Mouse (Mus musculus) mouse trophoblast stem cell (cell line): ENCODE measurements around the gene Fam83d.

Experiments
- in situ Hi-C, 2 experiments: fragments of 300-500 bp; cut with MseI, MboI; formaldehyde crosslinking; loops; 2 replicates in 1 of 2; 3 replicates in 1 of 2; pipeline ENCODE4 v1.15.1; 2025

Fam83d gene

GRCm38 (mm10) chr2:158803575-158803974, 35.7 kb downstream of the Fam83d start:
- in situ Hi-C loops = no loop called here

- in situ Hi-C loops = no loop called here
These were observed 47.8 kb downstream of the Fam83d start for GRCm38 (mm10) chr2:158815686-158816085.

GRCm38 (mm10) chr2:158816239-158816638, 48.3 kb downstream of the Fam83d start:
- in situ Hi-C loops = no loop called here

GRCm38 (mm10) chr2:158817708-158818107, 49.8 kb downstream of the Fam83d start:
- in situ Hi-C loops = no loop called here

GRCm38 (mm10) chr2:158828124-158828523, 60.2 kb downstream of the Fam83d start:
- in situ Hi-C loops = no loop called here

- in situ Hi-C loops = no loop called here
These were observed 61.9 kb downstream of the Fam83d start for GRCm38 (mm10) chr2:158829746-158830145.

GRCm38 (mm10) chr2:158833221-158833620, 65.3 kb downstream of the Fam83d start:
- in situ Hi-C loops = no loop called here

GRCm38 (mm10) chr2:158833645-158834044, 65.8 kb downstream of the Fam83d start:
- in situ Hi-C loops = no loop called here
